Mouse (Mus musculus) hindbrain, embryonic 11.5 days (tissue): ENCODE data around the gene Gpc3. TPM values are rescaled to one million over a fixed set of nuclear protein-coding genes. Genes with fewer than 3 reads are reported as not detected.

Source experiments
- ATAC-seq: fragments of 200-750 bp; cut with Nextera tagmentation; 2 replicates; pipeline ENCODE4 v1.8.0; 2017; ENCODE audit warnings: mild to moderate bottlenecking, moderate TSS enrichment, moderate library complexity; ENCODE audit not compliant: low FRiP score
- DNase-seq: peaks from one replicate; pipeline ENCODE4 v3.0.0-alpha.2; 2015; ENCODE audit warnings: low spot score
- H3K27ac ChIP-seq: fragments of 300-500 bp; sonication (generic); 2 replicates; pipeline ENCODE4 v1.5.1; 2014; ENCODE audit warnings: mild to moderate bottlenecking, low read depth, low read length
- H3K27me3 ChIP-seq: fragments of 300-500 bp; sonication (generic); 2 replicates; pipeline ENCODE4 v1.6.1; 2014; ENCODE audit warnings: mild to moderate bottlenecking, low read length, moderate library complexity, mixed read lengths; ENCODE audit not compliant: control insufficient read depth, insufficient read depth
- H3K36me3 ChIP-seq: fragments of 300-500 bp; sonication (generic); 2 replicates; pipeline ENCODE4 v1.6.1; 2014; ENCODE audit warnings: mild to moderate bottlenecking, low read length, moderate library complexity, mixed read lengths; ENCODE audit not compliant: control insufficient read depth, insufficient read depth
- H3K4me1 ChIP-seq: fragments of 300-500 bp; sonication (generic); replicated peaks from 2 replicates; pipeline ENCODE4 v1.6.1; 2014; ENCODE audit warnings: low read length, mixed read lengths; ENCODE audit not compliant: control insufficient read depth, insufficient read depth
- H3K4me2 ChIP-seq: fragments of 300-500 bp; sonication (generic); replicated peaks from 2 replicates; pipeline ENCODE4 v1.6.1; 2014; ENCODE audit warnings: mild to moderate bottlenecking, low read depth, low read length
- H3K4me3 ChIP-seq: fragments of 300-500 bp; sonication (generic); 2 replicates; pipeline ENCODE4 v1.5.1; 2014; ENCODE audit warnings: low read depth, low read length
- H3K9ac ChIP-seq: fragments of 300-500 bp; sonication (generic); 2 replicates; pipeline ENCODE4 v1.6.1; 2014; ENCODE audit warnings: low read depth, low read length
- H3K9me3 ChIP-seq: fragments of 300-500 bp; sonication (generic); 2 replicates; pipeline ENCODE4 v1.6.1; 2016; ENCODE audit warnings: low read length; ENCODE audit not compliant: control insufficient read depth
- WGBS: fragments of 180-500 bp; shearing (Covaris S2); extraction: QIAGEN DNeasy Blood & Tissue Kit; methylation state at CpG from one replicate; pipeline ENCODE4 v1.1.7; 2014; 5-methylcytosine and 5-hydroxymethylcytosine counted together
- polyA plus RNA-seq: library from polyadenylated mRNA; unstranded; fragments of >200 nt; fragmentation: Nextera tagmentation; extraction: Ambion mirVana; gene quantifications from 2 replicates; pipeline ENCODE4 v1.2.1, GENCODE M21; 2014

Gpc3 gene
- polyA plus RNA-seq, 1 experiment from 2014 or later: 338 TPM

- Histone ChIP-seq H3K9me3 (no peaks in the 10 kb centered on the region), H3K27me3 (peaks cover 2% of the 10 kb centered on the region; the same call in 1 of the 2 replicates), H3K4me3 (no peak overlapping the region), H3K4me1 (no peaks in the 10 kb centered on the region), H3K27ac (no peak overlapping the region), H3K4me2 (no peak overlapping the region), H3K9ac (no peak overlapping the region), H3K36me3 (no peaks in the 10 kb centered on the region)
- no peak for ATAC-seq
- WGBS: 48% methylated on average over 6 of the region's 6 CpGs
- no peak for DNase-seq
Measured at GRCm38 (mm10) chrX:52611541-52611940, 2.2 kb downstream of the Gpc3 start.

- H3K27ac ChIP-seq: no peak overlapping the region
- H3K4me1 ChIP-seq: no peaks in the 10 kb centered on the region
- no peaks in the 10 kb centered on the region for H3K36me3 ChIP-seq
- no peak overlapping the region for H3K4me3 ChIP-seq
- no peaks in the 10 kb centered on the region for H3K27me3 ChIP-seq
- WGBS: 76% methylated on average over 4 of the region's 4 CpGs
- H3K9ac ChIP-seq: no peak overlapping the region
- H3K4me2 ChIP-seq: no peak overlapping the region
- DNase-seq: no peak
- H3K9me3 ChIP-seq: no peaks in the 10 kb centered on the region
- ATAC-seq: no peak
Measured at GRCm38 (mm10) chrX:52603143-52603542, 10.6 kb downstream of the Gpc3 start.

GRCm38 (mm10) chrX:52599246-52599645 lies 14.5 kb downstream of the Gpc3 start:
- Histone ChIP-seq H3K27ac (no peak overlapping the region), H3K4me3 (no peak overlapping the region), H3K27me3 (no peaks in the 10 kb centered on the region), H3K36me3 (no peaks in the 10 kb centered on the region), H3K9me3 (no peaks in the 10 kb centered on the region), H3K4me2 (no peak overlapping the region), H3K4me1 (no peaks in the 10 kb centered on the region), H3K9ac (no peak overlapping the region)
- ATAC-seq (no peak), DNase-seq (no peak)
- 75% methylated on average over 1 of the region's 1 CpGs for WGBS

- Histone ChIP-seq H3K9me3 (no peaks in the 10 kb centered on the region), H3K36me3 (no peaks in the 10 kb centered on the region), H3K9ac (no peak overlapping the region), H3K4me1 (no peaks in the 10 kb centered on the region), H3K27me3 (no peaks in the 10 kb centered on the region), H3K4me3 (no peak overlapping the region), H3K27ac (no peak overlapping the region), H3K4me2 (no peak overlapping the region)
- no peak for DNase-seq
- no peak for ATAC-seq
Measured at GRCm38 (mm10) chrX:52587671-52588070, 26.1 kb downstream of the Gpc3 start.

GRCm38 (mm10) chrX:52559995-52560394 lies 53.8 kb downstream of the Gpc3 start:
- H3K9me3 ChIP-seq: no peaks in the 10 kb centered on the region
- no peaks in the 10 kb centered on the region for H3K4me1 ChIP-seq
- no peaks in the 10 kb centered on the region for H3K27me3 ChIP-seq
- H3K27ac ChIP-seq: no peak overlapping the region
- ATAC-seq (no peak), DNase-seq (no peak)
- no peaks in the 10 kb centered on the region for H3K36me3 ChIP-seq
- H3K4me3 ChIP-seq: no peak overlapping the region
- 82% methylated on average over 4 of the region's 4 CpGs for WGBS
- no peak overlapping the region for H3K4me2 ChIP-seq
- no peak overlapping the region for H3K9ac ChIP-seq

GRCm38 (mm10) chrX:52558526-52558925 lies 55.2 kb downstream of the Gpc3 start:
- Histone ChIP-seq H3K9ac (no peak overlapping the region), H3K36me3 (no peaks in the 10 kb centered on the region), H3K4me3 (no peak overlapping the region), H3K27ac (no peak overlapping the region), H3K4me1 (no peaks in the 10 kb centered on the region), H3K27me3 (no peaks in the 10 kb centered on the region), H3K4me2 (no peak overlapping the region), H3K9me3 (no peaks in the 10 kb centered on the region)
- no peak for ATAC-seq
- 83% methylated on average over 5 of the region's 5 CpGs for WGBS
- no peak for DNase-seq

GRCm38 (mm10) chrX:52557489-52557888 lies 56.3 kb downstream of the Gpc3 start:
- no peak for DNase-seq
- Histone ChIP-seq H3K9me3 (no peaks in the 10 kb centered on the region), H3K4me1 (no peaks in the 10 kb centered on the region), H3K4me3 (no peak overlapping the region), H3K9ac (no peak overlapping the region), H3K27ac (no peak overlapping the region), H3K36me3 (no peaks in the 10 kb centered on the region), H3K27me3 (no peaks in the 10 kb centered on the region), H3K4me2 (no peak overlapping the region)
- WGBS: 85% methylated on average over 6 of the region's 6 CpGs
- no peak for ATAC-seq

GRCm38 (mm10) chrX:52551296-52551695 lies 62.5 kb downstream of the Gpc3 start:
- H3K4me3 ChIP-seq: no peak overlapping the region
- H3K9ac ChIP-seq: no peak overlapping the region
- no peaks in the 10 kb centered on the region for H3K27me3 ChIP-seq
- no peak overlapping the region for H3K27ac ChIP-seq
- ATAC-seq (no peak), DNase-seq (no peak)
- H3K4me1 ChIP-seq: no peaks in the 10 kb centered on the region
- H3K4me2 ChIP-seq: no peak overlapping the region
- WGBS: 65% methylated on average over 1 of the region's 1 CpGs
- H3K36me3 ChIP-seq: no peaks in the 10 kb centered on the region
- no peaks in the 10 kb centered on the region for H3K9me3 ChIP-seq

- Histone ChIP-seq H3K4me1 (no peaks in the 10 kb centered on the region), H3K27ac (no peak overlapping the region), H3K4me3 (no peak overlapping the region), H3K4me2 (no peak overlapping the region), H3K9me3 (no peaks in the 10 kb centered on the region), H3K9ac (no peak overlapping the region), H3K27me3 (no peaks in the 10 kb centered on the region), H3K36me3 (no peaks in the 10 kb centered on the region)
- ATAC-seq: no peak
- 68% methylated on average over 3 of the region's 3 CpGs for WGBS
- DNase-seq: no peak
Measured at GRCm38 (mm10) chrX:52544623-52545022, 69.1 kb downstream of the Gpc3 start.
